Mouse (Mus musculus): ENCODE results near the gene Nepro. TPM values are rescaled to one million over a fixed set of nuclear protein-coding genes. Genes with fewer than 3 reads are reported as not detected.

Nepro gene
- polyA plus RNA-seq, 1 experiment from 2014 or later, result 13.1 TPM

GRCm38 (mm10) chr16:44687719-44688420 is 36.2 kb upstream of the Nepro start:
- ATAC-seq (ENCODE audit: low FRiP score), result peak; percentile 18
- 5% methylated on average over 18 of the region's 18 CpGs for WGBS

GRCm38 (mm10) chr16:44688507-44688906 is 35.6 kb upstream of the Nepro start:
- Histone ChIP-seq H3K36me3 (ENCODE audit: control insufficient read depth, insufficient read depth, low read length) (no peaks in the 10 kb centered on the region), H3K4me2 (replicated peaks; ENCODE audit: low read depth, low read length) (peak overlapping the region; percentile 36), H3K9ac (ENCODE audit: low read depth, low read length) (peak overlapping the region; percentile 15; the same call in 1 of the 2 replicates), H3K4me1 (replicated peaks; ENCODE audit: control insufficient read depth, insufficient read depth, low read length) (peaks cover 3% of the 10 kb centered on the region; the same call in 1 of the 2 replicates), H3K27ac (ENCODE audit: low read depth, low read length) (peak overlapping the region; percentile 86), H3K9me3 (ENCODE audit: control insufficient read depth, low read length) (no peaks in the 10 kb centered on the region), H3K4me3 (ENCODE audit: low read depth, low read length) (no peak overlapping the region), H3K27me3 (ENCODE audit: control insufficient read depth, insufficient read depth, low read length) (no peaks in the 10 kb centered on the region)
- WGBS, result 3% methylated on average over 4 of the region's 4 CpGs
- DNase-seq (ENCODE audit: low spot score) (peak; percentile 63), ATAC-seq (ENCODE audit: low FRiP score) (peak; percentile 20; the same call in 1 of the 2 replicates)

More at GRCm38 (mm10) chr16:44687719-44688420, 36.2 kb upstream of the Nepro start:
- Histone ChIP-seq H3K9ac (ENCODE audit: low read depth, low read length) (peak overlapping the region; percentile 35; the same call in 1 of the 2 replicates), H3K4me2 (replicated peaks; ENCODE audit: low read depth, low read length) (peak overlapping the region; percentile 36), H3K27ac (ENCODE audit: low read depth, low read length) (peak overlapping the region; percentile 86), H3K27me3 (ENCODE audit: control insufficient read depth, insufficient read depth, low read length) (no peaks in the 10 kb centered on the region), H3K36me3 (ENCODE audit: control insufficient read depth, insufficient read depth, low read length) (no peaks in the 10 kb centered on the region), H3K4me1 (replicated peaks; ENCODE audit: control insufficient read depth, insufficient read depth, low read length) (peaks cover 3% of the 10 kb centered on the region; the same call in 1 of the 2 replicates), H3K4me3 (ENCODE audit: low read depth, low read length) (no peak overlapping the region; the same call in 1 of the 2 replicates), H3K9me3 (ENCODE audit: control insufficient read depth, low read length) (no peaks in the 10 kb centered on the region)
- DNase-seq (ENCODE audit: low spot score), result peak; percentile 62

- no peak for DNase-seq (ENCODE audit: low spot score)
- WGBS, result 77% methylated on average over 2 of the region's 2 CpGs
- Histone ChIP-seq H3K4me2 (replicated peaks; ENCODE audit: low read depth, low read length) (no peak overlapping the region), H3K4me1 (replicated peaks; ENCODE audit: control insufficient read depth, insufficient read depth, low read length) (peaks cover 3% of the 10 kb centered on the region; the same call in 1 of the 2 replicates), H3K9ac (ENCODE audit: low read depth, low read length) (no peak overlapping the region), H3K9me3 (ENCODE audit: control insufficient read depth, low read length) (no peaks in the 10 kb centered on the region), H3K27ac (ENCODE audit: low read depth, low read length) (no peak overlapping the region), H3K36me3 (ENCODE audit: control insufficient read depth, insufficient read depth, low read length) (no peaks in the 10 kb centered on the region), H3K4me3 (ENCODE audit: low read depth, low read length) (no peak overlapping the region), H3K27me3 (ENCODE audit: control insufficient read depth, insufficient read depth, low read length) (no peaks in the 10 kb centered on the region)
- no peak for ATAC-seq (ENCODE audit: low FRiP score)
Measured at GRCm38 (mm10) chr16:44690501-44690900, 33.6 kb upstream of the Nepro start.

- Histone ChIP-seq H3K36me3 (ENCODE audit: control insufficient read depth, insufficient read depth, low read length) (no peaks in the 10 kb centered on the region), H3K27ac (ENCODE audit: low read depth, low read length) (no peak overlapping the region), H3K27me3 (ENCODE audit: control insufficient read depth, insufficient read depth, low read length) (no peaks in the 10 kb centered on the region), H3K4me2 (replicated peaks; ENCODE audit: low read depth, low read length) (no peak overlapping the region), H3K9ac (ENCODE audit: low read depth, low read length) (no peak overlapping the region), H3K9me3 (ENCODE audit: control insufficient read depth, low read length) (no peaks in the 10 kb centered on the region), H3K4me3 (ENCODE audit: low read depth, low read length) (no peak overlapping the region), H3K4me1 (replicated peaks; ENCODE audit: control insufficient read depth, insufficient read depth, low read length) (peaks cover 3% of the 10 kb centered on the region; the same call in 1 of the 2 replicates)
- no peak for ATAC-seq (ENCODE audit: low FRiP score)
- WGBS, result 76% methylated on average over 2 of the region's 2 CpGs
- DNase-seq (ENCODE audit: low spot score), result no peak
Measured at GRCm38 (mm10) chr16:44691066-44691465, 33.0 kb upstream of the Nepro start.

- ATAC-seq (ENCODE audit: low FRiP score) (no peak), DNase-seq (ENCODE audit: low spot score) (no peak)
- Histone ChIP-seq H3K4me1 (replicated peaks; ENCODE audit: control insufficient read depth, insufficient read depth, low read length) (peaks cover 3% of the 10 kb centered on the region; the same call in 1 of the 2 replicates), H3K4me3 (ENCODE audit: low read depth, low read length) (no peak overlapping the region), H3K9ac (ENCODE audit: low read depth, low read length) (no peak overlapping the region), H3K36me3 (ENCODE audit: control insufficient read depth, insufficient read depth, low read length) (no peaks in the 10 kb centered on the region), H3K27ac (ENCODE audit: low read depth, low read length) (no peak overlapping the region), H3K4me2 (replicated peaks; ENCODE audit: low read depth, low read length) (no peak overlapping the region), H3K27me3 (ENCODE audit: control insufficient read depth, insufficient read depth, low read length) (no peaks in the 10 kb centered on the region), H3K9me3 (ENCODE audit: control insufficient read depth, low read length) (no peaks in the 10 kb centered on the region)
- 68% methylated on average over 17 of the region's 17 CpGs for WGBS
Measured at GRCm38 (mm10) chr16:44691561-44692141, 32.5 kb upstream of the Nepro start.

- no peaks in the 10 kb centered on the region for H3K36me3 ChIP-seq (ENCODE audit: control insufficient read depth, insufficient read depth, low read length)
- DNase-seq (ENCODE audit: low spot score) (no peak), ATAC-seq (ENCODE audit: low FRiP score) (no peak)
- H3K9ac ChIP-seq (ENCODE audit: low read depth, low read length), result no peak overlapping the region
- 85% methylated on average over 1 of the region's 1 CpGs for WGBS
- H3K9me3 ChIP-seq (ENCODE audit: control insufficient read depth, low read length), result no peaks in the 10 kb centered on the region
- no peaks in the 10 kb centered on the region for H3K27me3 ChIP-seq (ENCODE audit: control insufficient read depth, insufficient read depth, low read length)
- H3K4me3 ChIP-seq (ENCODE audit: low read depth, low read length), result no peak overlapping the region
- no peak overlapping the region for H3K27ac ChIP-seq (ENCODE audit: low read depth, low read length)
- H3K4me1 ChIP-seq (replicated peaks; ENCODE audit: control insufficient read depth, insufficient read depth, low read length), result peaks cover 3% of the 10 kb centered on the region; the same call in 1 of the 2 replicates
- H3K4me2 ChIP-seq (replicated peaks; ENCODE audit: low read depth, low read length), result no peak overlapping the region
Measured at GRCm38 (mm10) chr16:44692541-44692940, 31.6 kb upstream of the Nepro start.

- no peak for ATAC-seq (ENCODE audit: low FRiP score)
- H3K4me1 ChIP-seq (replicated peaks; ENCODE audit: control insufficient read depth, insufficient read depth, low read length), result no peaks in the 10 kb centered on the region
- H3K27me3 ChIP-seq (ENCODE audit: control insufficient read depth, insufficient read depth, low read length), result no peaks in the 10 kb centered on the region
- no peaks in the 10 kb centered on the region for H3K9me3 ChIP-seq (ENCODE audit: control insufficient read depth, low read length)
- no peak overlapping the region for H3K27ac ChIP-seq (ENCODE audit: low read depth, low read length)
- no peaks in the 10 kb centered on the region for H3K36me3 ChIP-seq (ENCODE audit: control insufficient read depth, insufficient read depth, low read length)
- H3K4me3 ChIP-seq (ENCODE audit: low read depth, low read length), result no peak overlapping the region
- H3K4me2 ChIP-seq (replicated peaks; ENCODE audit: low read depth, low read length), result no peak overlapping the region
- no peak overlapping the region for H3K9ac ChIP-seq (ENCODE audit: low read depth, low read length)
- 75% methylated on average over 6 of the region's 6 CpGs for WGBS
- no peak for DNase-seq (ENCODE audit: low spot score)
Measured at GRCm38 (mm10) chr16:44693695-44694094, 30.4 kb upstream of the Nepro start.

GRCm38 (mm10) chr16:44695214-44695858 is 28.8 kb upstream of the Nepro start:
- H3K4me1 ChIP-seq (replicated peaks; ENCODE audit: control insufficient read depth, insufficient read depth, low read length), result no peaks in the 10 kb centered on the region
- 84% methylated on average over 8 of the region's 8 CpGs for WGBS

More at GRCm38 (mm10) chr16:44695214-44695858, 28.8 kb upstream of the Nepro start:
- H3K4me2 ChIP-seq (replicated peaks; ENCODE audit: low read depth, low read length), result no peak overlapping the region
- ATAC-seq (ENCODE audit: low FRiP score), result no peak
- no peak overlapping the region for H3K4me3 ChIP-seq (ENCODE audit: low read depth, low read length)
- no peak for DNase-seq (ENCODE audit: low spot score)
- H3K36me3 ChIP-seq (ENCODE audit: control insufficient read depth, insufficient read depth, low read length), result no peaks in the 10 kb centered on the region
- H3K9ac ChIP-seq (ENCODE audit: low read depth, low read length), result no peak overlapping the region
- no peak overlapping the region; the same call in 1 of the 2 replicates for H3K27ac ChIP-seq (ENCODE audit: low read depth, low read length)
- H3K9me3 ChIP-seq (ENCODE audit: control insufficient read depth, low read length), result no peaks in the 10 kb centered on the region
- H3K27me3 ChIP-seq (ENCODE audit: control insufficient read depth, insufficient read depth, low read length), result no peaks in the 10 kb centered on the region
